Mouse (Mus musculus) embryonic fibroblast, embryonic 13.5 days (primary cell): ENCODE data around the gene Car14.

Source experiments
- CTCF ChIP-seq: IDR thresholded peaks from 2 replicates; pipeline ENCODE4 v1.5.1; 2011; ENCODE audit warnings: mild to moderate bottlenecking, control low read depth, low read length, moderate library complexity, borderline replicate concordance; ENCODE audit not compliant: insufficient read depth
- POLR2A ChIP-seq: IDR thresholded peaks from 2 replicates; pipeline ENCODE4 v1.6.1; 2011; ENCODE audit warnings: low read depth, mild to moderate bottlenecking, control low read depth, low read length, moderate library complexity

DNA sequence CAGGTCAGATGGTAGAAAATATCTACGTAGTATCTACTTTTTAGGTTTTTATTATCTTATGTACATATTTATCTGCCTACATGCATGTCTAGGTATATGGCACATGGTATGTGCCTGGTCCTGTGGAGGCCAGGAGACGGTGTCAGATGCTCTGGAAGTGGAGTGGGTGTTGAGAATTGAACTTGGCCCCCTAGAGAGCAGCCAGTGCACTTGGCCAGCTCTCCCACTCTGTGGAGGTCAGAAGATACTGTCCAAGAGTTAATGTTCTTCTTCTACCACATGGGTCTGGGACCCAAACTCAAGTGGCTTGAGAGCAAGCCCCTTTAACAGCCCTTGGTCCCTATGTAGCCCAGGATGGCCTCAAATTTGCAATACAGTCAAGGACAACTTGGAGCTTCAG is 37.1 kb downstream of the Car14 start:
- TF ChIP-seq POLR2A (no peak), CTCF (no peak)
